Mouse (Mus musculus) midbrain, embryonic 13.5 days (tissue): ENCODE results near the gene Il4ra. TPM values are rescaled to one million over a fixed set of nuclear protein-coding genes. Genes with fewer than 3 reads are reported as not detected.

Experiments used
- ATAC-seq: fragments of 200-750 bp; cut with Nextera tagmentation; 2 replicates; pipeline ENCODE4 v1.8.0; 2017; ENCODE audit warnings: mild to moderate bottlenecking, moderate TSS enrichment, moderate library complexity
- H3K27ac ChIP-seq: fragments of 300-500 bp; sonication (generic); 2 replicates; pipeline ENCODE4 v1.5.1; 2015; ENCODE audit warnings: inconsistent platforms, mild to moderate bottlenecking, moderate library complexity
- H3K27me3 ChIP-seq: fragments of 300-500 bp; sonication (generic); 2 replicates; pipeline ENCODE4 v1.6.1; 2015; ENCODE audit warnings: mild to moderate bottlenecking, inconsistent platforms
- H3K36me3 ChIP-seq: fragments of 300-500 bp; sonication (generic); 2 replicates; pipeline ENCODE4 v1.6.1; 2015; ENCODE audit warnings: mild to moderate bottlenecking, inconsistent platforms
- H3K4me1 ChIP-seq: fragments of 300-500 bp; sonication (generic); replicated peaks from 2 replicates; pipeline ENCODE4 v1.6.1; 2015; ENCODE audit warnings: inconsistent platforms
- H3K4me2 ChIP-seq: fragments of 300-500 bp; sonication (generic); replicated peaks from 2 replicates; pipeline ENCODE4 v1.6.1; 2015; ENCODE audit warnings: moderate library complexity, mild to moderate bottlenecking, inconsistent platforms
- H3K4me3 ChIP-seq: fragments of 300-500 bp; sonication (generic); replicated peaks from 2 replicates; pipeline ENCODE4 v1.5.1; 2015; ENCODE audit warnings: mild to moderate bottlenecking, inconsistent platforms
- H3K9ac ChIP-seq: fragments of 300-500 bp; sonication (generic); replicated peaks from 2 replicates; pipeline ENCODE4 v1.6.1; 2015; ENCODE audit warnings: mild to moderate bottlenecking, inconsistent platforms
- H3K9me3 ChIP-seq: fragments of 300-500 bp; sonication (generic); 2 replicates; pipeline ENCODE4 v1.6.1; 2016; ENCODE audit warnings: mild to moderate bottlenecking, inconsistent platforms
- WGBS: fragments of 180-500 bp; shearing (Covaris S2); methylation state at CpG from one replicate; pipeline ENCODE4 v1.1.7; 2015; 5-methylcytosine and 5-hydroxymethylcytosine counted together
- polyA plus RNA-seq: library from polyadenylated mRNA; unstranded; fragments of >200 nt; fragmentation: Nextera tagmentation; extraction: Ambion mirVana; gene quantifications from 2 replicates; pipeline ENCODE4 v1.2.1, GENCODE M21; 2015

The Il4ra gene
- polyA plus RNA-seq, 1 experiment from 2014 or later, result 3.0 TPM

DNA sequence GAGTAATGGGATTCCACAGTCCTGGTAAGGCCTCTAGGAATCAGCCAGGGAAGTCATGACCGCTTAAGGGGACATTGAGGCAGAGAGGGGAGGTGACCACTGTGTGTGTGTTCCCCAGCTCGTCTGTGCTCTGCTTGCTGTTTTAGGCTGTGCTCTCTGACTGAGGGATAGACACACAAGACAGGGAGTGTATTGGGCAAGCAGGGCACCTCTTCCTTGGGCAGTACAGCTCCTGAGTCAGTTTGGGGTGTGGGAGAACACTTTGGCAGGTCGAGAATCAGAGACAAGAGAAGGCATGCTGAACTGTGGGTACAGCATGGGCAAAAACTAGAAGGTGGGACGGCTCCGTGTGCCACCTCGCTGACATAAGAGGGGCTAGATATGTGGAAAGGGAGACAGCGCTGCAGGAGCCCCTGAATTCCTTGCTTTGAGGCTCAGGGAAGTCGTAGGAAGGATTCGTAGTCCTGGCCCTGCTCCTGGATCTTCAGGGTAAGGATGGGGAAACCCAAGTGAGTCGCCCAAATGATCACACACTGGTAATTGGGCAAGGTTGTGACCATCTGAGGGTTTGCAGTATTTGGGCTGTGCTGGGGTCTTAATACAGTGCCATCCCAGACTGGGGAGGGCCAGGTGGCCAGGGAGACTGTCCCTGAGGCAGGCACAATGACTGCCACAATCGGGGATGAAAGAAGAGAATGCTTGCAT is 1.1 kb downstream of the Il4ra start:
- no peaks in the 10 kb centered on the region for H3K9me3 ChIP-seq
- no peak overlapping the region for H3K9ac ChIP-seq
- peak overlapping the region; percentile 87 for H3K4me2 ChIP-seq
- H3K4me1 ChIP-seq, result peaks cover 9% of the 10 kb centered on the region
- WGBS, result 73% methylated on average over 11 of the region's 11 CpGs
- no peaks in the 10 kb centered on the region for H3K36me3 ChIP-seq
- no peak overlapping the region for H3K27ac ChIP-seq
- peak overlapping the region; percentile 51 for H3K4me3 ChIP-seq
- H3K27me3 ChIP-seq, result peaks cover 29% of the 10 kb centered on the region
- no peak for ATAC-seq

DNA sequence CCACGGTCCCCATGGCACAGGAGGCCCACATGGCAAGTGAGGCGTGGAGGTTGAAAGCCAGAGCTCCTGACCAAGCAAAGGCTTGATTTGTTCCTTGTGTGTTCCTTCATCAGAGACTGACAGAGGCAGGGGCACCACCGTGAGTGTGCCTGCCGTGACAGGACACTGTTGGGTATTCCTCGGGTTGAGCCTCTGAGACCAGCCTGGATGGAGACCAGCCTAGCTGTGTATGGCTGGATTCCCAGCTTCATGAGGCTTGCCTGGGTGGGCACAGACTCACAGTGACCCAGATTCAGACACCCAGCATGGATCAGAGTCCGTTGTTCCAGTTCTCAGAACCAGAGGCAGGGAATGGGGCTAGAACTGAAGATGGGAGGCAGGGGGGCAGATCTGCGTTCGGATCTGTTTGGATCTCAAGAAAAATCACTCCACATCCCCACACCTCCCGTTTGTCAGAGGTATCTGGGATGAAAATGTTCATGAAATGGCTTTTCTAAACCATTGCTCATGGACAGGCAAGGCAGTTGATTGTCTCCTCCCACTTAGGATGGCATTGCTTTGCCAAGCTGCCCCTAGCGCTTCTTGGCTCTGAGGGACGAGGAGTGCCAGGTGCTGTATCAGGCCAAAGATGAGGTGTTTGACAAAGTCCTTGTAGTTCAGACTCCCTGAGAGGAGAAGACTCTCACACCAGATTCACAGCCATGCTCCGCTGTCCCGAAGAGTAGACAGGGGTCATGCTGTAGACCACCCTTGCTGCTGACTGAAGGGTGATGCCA is 1.9 kb downstream of the Il4ra start:
- no peak overlapping the region for H3K9ac ChIP-seq
- H3K4me3 ChIP-seq, result no peak overlapping the region
- H3K27me3 ChIP-seq, result peaks cover 29% of the 10 kb centered on the region
- peaks cover 9% of the 10 kb centered on the region for H3K4me1 ChIP-seq
- H3K27ac ChIP-seq, result no peak overlapping the region
- no peak overlapping the region for H3K4me2 ChIP-seq
- WGBS, result 85% methylated on average over 13 of the region's 13 CpGs
- no peaks in the 10 kb centered on the region for H3K36me3 ChIP-seq
- ATAC-seq, result no peak
- no peaks in the 10 kb centered on the region for H3K9me3 ChIP-seq

DNA sequence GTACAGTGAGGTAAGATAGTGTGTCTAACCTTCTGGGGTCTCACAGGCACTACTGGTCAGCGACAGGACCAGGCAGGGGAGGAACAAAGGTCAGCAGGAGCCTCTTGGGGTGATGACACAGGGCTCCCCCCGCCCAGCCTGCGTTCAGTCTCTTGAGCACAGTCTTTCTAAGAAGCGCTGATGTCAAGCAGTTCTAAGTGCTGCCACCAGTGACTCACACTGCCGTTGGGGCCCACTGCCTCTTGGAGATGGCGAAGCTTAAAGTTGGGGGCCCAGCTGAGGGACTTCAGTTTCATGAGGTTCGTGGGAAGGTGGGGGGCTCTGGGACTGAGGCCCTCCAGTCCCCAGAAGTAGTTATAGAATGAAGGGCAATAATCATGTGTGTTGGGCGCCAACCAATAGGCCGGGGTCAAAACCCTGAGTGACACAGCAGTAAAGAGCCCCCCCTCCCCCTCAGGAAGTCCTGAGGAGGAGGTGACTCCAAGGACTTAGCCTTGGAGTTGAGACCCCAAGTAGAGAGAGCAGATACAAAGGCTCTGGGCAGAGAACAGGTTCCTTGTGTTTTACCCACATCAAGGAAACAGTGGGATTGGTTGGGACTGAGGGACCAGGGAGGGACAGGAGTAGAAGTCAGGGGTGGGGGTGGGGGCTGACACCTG is 2.7 kb downstream of the Il4ra start:
- 94% methylated on average over 9 of the region's 9 CpGs for WGBS
- H3K27me3 ChIP-seq, result peaks cover 27% of the 10 kb centered on the region
- H3K9ac ChIP-seq, result no peak overlapping the region
- H3K9me3 ChIP-seq, result no peaks in the 10 kb centered on the region
- no peak overlapping the region for H3K4me3 ChIP-seq
- H3K4me2 ChIP-seq, result no peak overlapping the region
- H3K4me1 ChIP-seq, result peaks cover 9% of the 10 kb centered on the region
- no peaks in the 10 kb centered on the region for H3K36me3 ChIP-seq
- H3K27ac ChIP-seq, result no peak overlapping the region
- no peak for ATAC-seq

DNA sequence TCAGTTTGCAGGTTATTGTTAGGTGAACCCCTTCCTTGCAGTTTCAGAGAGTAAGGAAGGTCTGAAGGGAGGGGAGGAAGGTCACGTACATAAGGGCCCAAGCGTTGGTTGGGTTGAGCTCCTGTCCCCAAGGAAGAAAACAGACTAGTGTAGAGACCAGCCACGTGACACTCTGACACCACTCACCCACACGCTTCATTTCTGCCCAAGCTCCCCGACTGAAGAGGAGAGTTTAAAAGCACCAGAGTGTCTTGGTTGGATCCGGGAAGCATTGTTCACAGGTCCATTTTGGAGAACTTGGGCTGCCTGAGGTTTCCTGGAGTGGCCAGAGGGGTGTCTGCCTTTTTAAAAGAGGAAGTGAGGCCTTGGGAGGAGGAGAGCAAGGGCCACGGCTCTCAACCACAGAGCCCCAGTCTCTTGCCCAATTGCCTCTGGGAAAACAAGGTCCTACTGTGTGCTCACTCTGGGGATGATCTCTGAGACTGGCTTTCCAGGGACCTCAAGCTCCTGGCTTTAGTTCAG is 3.5 kb downstream of the Il4ra start:
- H3K4me2 ChIP-seq, result no peak overlapping the region
- ATAC-seq, result no peak
- H3K9ac ChIP-seq, result no peak overlapping the region
- H3K4me1 ChIP-seq, result peaks cover 9% of the 10 kb centered on the region
- no peaks in the 10 kb centered on the region for H3K9me3 ChIP-seq
- H3K36me3 ChIP-seq, result no peaks in the 10 kb centered on the region
- WGBS, result 86% methylated on average over 7 of the region's 7 CpGs
- H3K27ac ChIP-seq, result no peak overlapping the region
- no peak overlapping the region for H3K4me3 ChIP-seq
- peaks cover 19% of the 10 kb centered on the region for H3K27me3 ChIP-seq

DNA sequence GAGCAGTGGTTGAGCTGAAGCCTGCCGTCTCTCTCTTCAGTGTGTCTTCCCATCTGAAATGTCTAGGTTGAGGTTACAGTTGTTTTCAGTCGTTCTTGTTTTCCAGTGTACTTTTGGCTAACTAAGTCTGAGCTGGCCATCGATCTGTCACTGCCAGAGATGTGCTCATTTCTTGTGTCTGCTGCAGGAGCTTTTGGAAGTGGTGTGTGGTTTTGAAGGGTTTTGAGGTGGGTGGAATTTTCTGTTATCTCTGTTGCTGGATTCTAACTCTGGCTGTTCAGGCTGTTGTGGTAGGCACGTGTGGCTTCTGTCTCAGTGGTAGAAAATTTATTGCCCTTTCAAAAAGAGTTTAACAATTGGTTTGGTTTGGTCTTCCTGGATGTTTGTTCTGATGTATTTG is 4.2 kb downstream of the Il4ra start:
- H3K9me3 ChIP-seq, result no peaks in the 10 kb centered on the region
- 84% methylated on average over 4 of the region's 4 CpGs for WGBS
- no peak overlapping the region for H3K9ac ChIP-seq
- no peak overlapping the region for H3K27ac ChIP-seq
- no peaks in the 10 kb centered on the region for H3K36me3 ChIP-seq
- peaks cover 8% of the 10 kb centered on the region for H3K4me1 ChIP-seq
- peaks cover 12% of the 10 kb centered on the region for H3K27me3 ChIP-seq
- no peak overlapping the region for H3K4me2 ChIP-seq
- no peak overlapping the region for H3K4me3 ChIP-seq
- ATAC-seq, result no peak

DNA sequence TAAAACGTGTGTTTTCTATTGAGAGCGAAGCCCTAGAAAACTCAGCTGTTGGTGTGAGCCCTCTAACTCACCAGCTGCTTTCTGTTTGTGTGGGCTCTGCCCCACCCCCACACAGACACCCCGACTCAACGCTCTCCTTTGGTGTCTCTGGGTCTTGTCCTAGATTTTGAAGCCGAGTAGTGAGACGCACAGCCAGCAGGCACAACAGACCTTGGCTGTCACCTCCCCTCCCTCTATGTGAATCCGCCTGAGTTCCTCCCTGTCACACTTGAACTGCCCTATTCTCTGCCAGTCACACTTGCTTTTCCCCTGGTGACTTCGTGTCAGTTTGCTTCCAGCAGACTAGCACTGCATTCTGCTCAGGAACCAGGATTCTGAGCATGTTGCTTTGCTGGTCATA is 4.9 kb downstream of the Il4ra start:
- H3K9ac ChIP-seq, result no peak overlapping the region
- 70% methylated on average over 8 of the region's 8 CpGs for WGBS
- H3K4me2 ChIP-seq, result no peak overlapping the region
- no peak overlapping the region for H3K27ac ChIP-seq
- no peak overlapping the region for H3K4me3 ChIP-seq
- no peaks in the 10 kb centered on the region for H3K36me3 ChIP-seq
- peaks cover 8% of the 10 kb centered on the region for H3K27me3 ChIP-seq
- H3K9me3 ChIP-seq, result no peaks in the 10 kb centered on the region
- peaks cover under 1% of the 10 kb centered on the region for H3K4me1 ChIP-seq
- no peak for ATAC-seq

DNA sequence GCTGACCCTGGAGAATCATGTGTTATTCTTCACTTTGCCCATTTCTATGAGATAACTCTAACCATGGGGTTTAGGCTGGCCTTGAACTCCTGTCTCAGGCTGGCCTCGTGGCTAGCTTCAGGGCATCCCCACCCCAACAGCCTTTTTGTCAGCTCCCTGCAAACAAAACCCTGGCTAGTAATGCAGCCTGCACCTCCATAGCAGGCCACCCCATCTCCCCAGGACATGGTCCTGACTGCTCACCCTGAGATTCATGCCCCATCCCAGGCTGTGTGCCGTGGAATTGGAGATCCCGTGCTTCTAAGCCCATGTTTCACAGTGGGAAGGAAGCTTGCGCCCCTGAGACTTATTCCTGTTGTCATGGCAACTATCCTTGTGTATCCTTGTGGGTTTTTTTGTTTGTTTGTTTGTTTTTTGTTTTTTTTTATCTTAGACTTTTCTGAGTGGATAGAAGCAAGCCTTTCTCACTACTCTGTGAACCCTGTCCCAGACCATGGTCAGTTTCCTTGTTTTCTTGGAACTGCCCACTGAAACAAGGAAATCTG is 6.6 kb downstream of the Il4ra start:
- no peak overlapping the region for H3K4me2 ChIP-seq
- WGBS, result 51% methylated on average over 4 of the region's 4 CpGs
- peaks cover 4% of the 10 kb centered on the region for H3K27me3 ChIP-seq
- no peaks in the 10 kb centered on the region for H3K36me3 ChIP-seq
- H3K4me1 ChIP-seq, result no peaks in the 10 kb centered on the region
- H3K9me3 ChIP-seq, result no peaks in the 10 kb centered on the region
- no peak overlapping the region for H3K9ac ChIP-seq
- no peak for ATAC-seq
- no peak overlapping the region for H3K27ac ChIP-seq
- H3K4me3 ChIP-seq, result no peak overlapping the region

DNA sequence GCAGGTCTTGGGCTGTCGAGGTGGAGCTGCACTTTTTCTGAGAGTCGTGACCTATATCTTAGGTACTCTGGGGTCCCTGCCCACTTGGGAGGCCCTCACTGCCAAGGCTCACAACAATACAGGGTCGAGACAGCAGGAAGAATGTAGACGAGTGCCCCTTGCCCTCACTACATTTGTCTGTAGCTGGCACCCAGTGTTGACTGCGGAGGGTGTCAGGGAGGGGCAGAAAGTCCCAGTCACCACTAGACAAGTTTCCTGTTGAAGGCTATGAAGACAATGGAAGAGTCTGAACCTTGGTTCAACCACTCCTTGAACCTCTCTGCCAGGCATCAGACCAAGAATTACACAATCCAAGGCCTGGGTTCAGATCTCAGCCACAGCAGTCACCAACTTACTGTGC is 7.1 kb downstream of the Il4ra start:
- no peaks in the 10 kb centered on the region for H3K4me1 ChIP-seq
- no peaks in the 10 kb centered on the region for H3K9me3 ChIP-seq
- WGBS, result 62% methylated on average over 5 of the region's 5 CpGs
- H3K4me2 ChIP-seq, result no peak overlapping the region
- H3K4me3 ChIP-seq, result no peak overlapping the region
- H3K27ac ChIP-seq, result no peak overlapping the region
- H3K27me3 ChIP-seq, result no peaks in the 10 kb centered on the region; the same call in 1 of the 2 replicates
- no peaks in the 10 kb centered on the region for H3K36me3 ChIP-seq
- H3K9ac ChIP-seq, result no peak overlapping the region
- no peak for ATAC-seq

DNA sequence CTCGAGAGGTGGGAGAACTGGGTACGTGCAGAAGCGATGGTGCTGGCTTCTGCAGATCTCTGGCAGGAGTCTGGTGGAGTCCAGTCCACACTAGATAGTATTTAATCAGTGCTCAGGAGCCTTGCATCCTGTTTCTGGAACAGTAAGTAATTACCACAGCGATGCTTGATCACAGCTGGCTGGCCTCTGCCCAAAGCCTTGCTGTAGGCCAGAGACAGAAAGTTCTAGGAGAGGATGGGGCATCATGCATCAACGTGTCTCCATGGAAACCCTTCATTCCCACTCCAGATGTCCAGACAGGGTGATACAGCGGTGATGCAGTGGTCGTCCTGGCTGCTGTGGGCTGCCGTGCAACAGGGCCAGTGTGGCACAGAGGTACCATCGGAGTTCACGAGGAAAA is 7.6 kb downstream of the Il4ra start:
- WGBS, result 90% methylated on average over 10 of the region's 10 CpGs
- H3K4me1 ChIP-seq, result no peaks in the 10 kb centered on the region
- H3K9me3 ChIP-seq, result no peaks in the 10 kb centered on the region
- H3K9ac ChIP-seq, result no peak overlapping the region
- H3K4me3 ChIP-seq, result no peak overlapping the region
- no peak overlapping the region for H3K27ac ChIP-seq
- no peak for ATAC-seq
- no peaks in the 10 kb centered on the region for H3K27me3 ChIP-seq
- no peak overlapping the region for H3K4me2 ChIP-seq
- no peaks in the 10 kb centered on the region for H3K36me3 ChIP-seq

DNA sequence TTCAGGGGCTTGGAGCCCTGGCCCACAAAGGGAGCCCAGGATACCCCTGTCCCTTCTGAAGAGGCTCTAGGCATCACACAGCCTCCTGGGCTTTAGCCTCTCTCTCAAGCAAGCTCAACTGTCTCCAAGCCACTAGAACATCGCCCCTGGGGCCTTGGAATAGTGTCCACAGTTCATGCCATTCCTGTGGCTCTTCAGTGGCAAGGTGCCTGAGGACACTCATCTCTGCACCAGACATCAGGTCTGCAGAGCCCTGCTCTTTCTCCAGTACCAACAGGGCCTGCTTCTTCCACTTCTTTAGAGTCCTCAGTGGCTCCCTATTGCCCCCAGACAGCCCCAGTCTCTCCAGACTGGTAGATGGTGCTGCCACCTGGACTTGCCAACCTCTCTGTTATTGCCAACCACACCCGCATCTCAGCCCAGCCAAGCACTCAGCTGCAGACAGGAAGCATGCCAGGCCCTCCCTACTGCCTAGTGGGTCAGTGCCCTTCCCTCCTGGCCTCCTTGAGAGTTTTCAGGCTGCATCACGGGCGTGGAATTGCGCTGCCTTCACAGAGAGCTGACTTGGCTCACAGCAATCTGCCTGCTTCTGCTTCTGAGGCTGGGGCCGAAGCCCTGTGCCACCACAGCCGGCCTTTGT is 8.3 kb downstream of the Il4ra start:
- Histone ChIP-seq H3K27ac (no peak overlapping the region), H3K4me1 (no peaks in the 10 kb centered on the region), H3K36me3 (no peaks in the 10 kb centered on the region), H3K27me3 (no peaks in the 10 kb centered on the region), H3K9me3 (no peaks in the 10 kb centered on the region), H3K9ac (no peak overlapping the region), H3K4me2 (no peak overlapping the region), H3K4me3 (no peak overlapping the region)
- no peak for ATAC-seq
- 83% methylated on average over 7 of the region's 7 CpGs for WGBS

DNA sequence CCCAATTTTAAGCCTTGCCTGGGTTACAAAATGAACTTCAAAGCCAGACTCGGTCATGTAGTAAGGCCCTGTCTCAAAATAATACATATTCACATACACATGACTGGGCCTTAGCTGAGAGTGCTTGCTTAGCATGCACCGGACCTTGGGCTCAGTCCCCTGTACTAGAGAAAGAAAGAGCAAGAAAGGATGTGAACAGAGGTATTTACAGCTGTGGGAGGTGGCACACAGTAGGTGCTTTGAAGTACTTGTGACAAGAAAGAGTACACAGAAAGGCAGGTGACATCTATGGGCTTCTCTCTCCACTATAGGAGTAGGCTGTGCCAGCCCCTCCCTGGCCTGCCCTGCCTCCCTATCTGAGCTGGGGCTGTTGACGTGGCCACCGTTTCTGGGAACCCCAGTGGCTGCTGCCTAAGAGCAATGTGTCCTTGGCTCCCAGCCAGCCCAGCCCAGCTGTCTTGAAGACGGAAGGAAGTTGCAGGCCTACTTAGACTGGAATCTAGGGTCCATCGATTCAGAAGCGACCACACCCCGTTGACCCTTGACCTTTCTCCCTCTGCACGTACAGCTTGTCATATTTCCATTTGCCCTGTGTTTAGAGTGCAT is 9.3 kb downstream of the Il4ra start:
- no peak for ATAC-seq
- Histone ChIP-seq H3K9me3 (no peaks in the 10 kb centered on the region), H3K27me3 (no peaks in the 10 kb centered on the region), H3K4me3 (no peak overlapping the region), H3K4me1 (no peaks in the 10 kb centered on the region), H3K9ac (no peak overlapping the region), H3K27ac (no peak overlapping the region), H3K4me2 (no peak overlapping the region), H3K36me3 (no peaks in the 10 kb centered on the region)
- WGBS, result 67% methylated on average over 9 of the region's 9 CpGs
